Mouse (Mus musculus) lung, adult 2 months (tissue): ENCODE measurements around the gene Mfsd7a. TPM values are rescaled to one million over a fixed set of nuclear protein-coding genes. Genes with fewer than 3 reads are reported as not detected.

Experiments used
- DNase-seq: peaks from one replicate; pipeline ENCODE4 v3.0.0; 2022
- H3K4me1 ChIP-seq: fragments of 200-500 bp; 2 replicates; pipeline ENCODE4 v1.6.1; 2011; ENCODE audit warnings: low read length; ENCODE audit not compliant: control insufficient read depth, insufficient read depth
- H3K4me3 ChIP-seq: fragments of 200-500 bp; replicated peaks from 2 replicates; pipeline ENCODE3; 2011; ENCODE audit warnings: low read depth, mild to moderate bottlenecking, control low read depth, low read length; ENCODE audit errors: extremely low read depth
- CTCF ChIP-seq: fragments of 200-500 bp; IDR thresholded peaks from 2 replicates; pipeline ENCODE4 v1.5.1; 2011; ENCODE audit warnings: mild to moderate bottlenecking, low read length, control low read depth; ENCODE audit not compliant: insufficient read depth
- POLR2A ChIP-seq: fragments of 200-500 bp; IDR thresholded peaks from 2 replicates; pipeline ENCODE4 v1.6.1; 2011; ENCODE audit warnings: low read depth, mild to moderate bottlenecking, control low read depth, low read length, borderline replicate concordance; ENCODE audit errors: extremely low read depth
- WGBS: fragments of 180-500 bp; shearing (Covaris S2); methylation state at CpG from one replicate; pipeline ENCODE4 v1.1.7; 2018; 5-methylcytosine and 5-hydroxymethylcytosine counted together
- polyA plus RNA-seq: library from polyadenylated mRNA; depleted of rRNA; stranded (reverse); fragments of >200 nt; gene quantifications from 2 replicates; pipeline ENCODE4 v1.2.3, GENCODE M21; 2012

The Mfsd7a gene
- polyA plus RNA-seq, 1 experiment = 9.7 TPM

DNA sequence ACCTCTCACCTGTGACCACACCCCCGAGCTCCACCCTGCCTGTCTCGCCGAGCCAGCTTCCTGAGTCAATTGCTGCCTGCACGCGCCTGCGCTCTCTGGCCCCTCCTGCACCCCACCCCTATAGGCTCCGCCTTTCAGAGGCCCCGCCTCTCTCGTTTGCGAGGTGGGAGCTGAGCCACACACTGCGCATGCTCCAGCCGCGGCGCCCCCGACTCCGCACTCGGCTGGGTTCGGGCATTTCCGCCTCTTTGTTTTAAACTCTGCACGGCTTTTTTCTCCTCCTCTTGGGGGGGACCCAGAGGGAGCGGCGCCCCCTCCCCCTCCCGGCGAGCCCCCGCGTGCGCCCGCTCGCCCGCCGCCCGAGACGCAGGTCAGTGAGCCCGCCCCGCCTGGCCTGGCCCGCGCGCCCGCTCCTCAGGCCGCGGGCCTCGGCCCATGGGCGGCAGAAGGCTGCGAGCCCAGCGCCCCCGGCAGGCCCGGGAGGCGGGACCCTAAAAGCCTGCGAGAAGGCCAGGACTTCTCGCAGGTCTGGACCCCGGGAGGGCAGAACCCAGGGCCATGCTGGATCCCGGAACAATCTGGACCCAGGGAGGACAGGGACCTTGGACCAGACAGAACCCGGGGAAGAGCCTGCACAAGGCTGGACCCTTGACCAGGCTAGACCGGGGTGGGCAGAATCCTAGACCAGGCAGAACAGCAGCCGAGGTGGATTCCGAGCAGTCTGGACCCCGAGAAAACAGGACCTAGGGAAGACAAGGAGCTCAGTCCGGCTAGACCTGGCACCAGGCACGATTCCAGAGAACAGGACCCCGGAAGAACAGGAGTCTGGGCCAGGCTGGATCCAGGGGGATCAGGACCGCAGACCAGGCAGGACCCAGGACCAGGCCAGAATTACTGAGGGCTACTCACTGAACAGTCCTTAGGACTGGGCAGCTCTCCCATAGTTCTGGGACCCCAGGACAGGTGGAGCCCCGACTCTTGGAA lies 12.7 kb upstream of the Mfsd7a start, which contains the start of gene Pcgf3:
Gene Pcgf3, plus strand, starts transcription at position 151 of the 984 bp plus-strand sequence.
- DNase-seq = peak; percentile 99
- Histone ChIP-seq H3K4me3 (peak within 1 kb of the TSS; percentile 76), H3K4me1 (peaks cover 16% of the 10 kb centered on the region)
- under 1% methylated on average over 61 of the region's 62 CpGs for WGBS
- TF ChIP-seq CTCF (no peak), POLR2A (peak; percentile 78; the same call in 1 of the 2 replicates)

DNA sequence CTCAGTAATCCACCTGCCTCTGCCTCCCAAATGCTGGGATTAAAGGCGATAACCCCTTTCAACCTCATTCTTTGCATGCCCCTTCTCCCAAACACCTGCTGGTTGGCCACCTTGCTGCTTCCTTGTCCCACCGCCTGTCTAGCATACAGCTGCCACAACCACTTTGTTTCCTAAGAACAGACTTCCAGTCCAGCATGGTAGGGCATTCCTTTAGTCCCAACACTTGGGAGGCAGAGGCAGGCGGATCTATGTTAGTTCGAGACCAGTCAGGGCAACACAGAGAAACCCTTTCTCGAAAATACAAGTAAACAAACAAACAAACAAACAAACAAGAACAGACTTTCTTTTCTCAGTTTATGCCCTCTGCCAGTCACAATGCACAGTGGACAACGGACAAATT lies 11.8 kb upstream of the Mfsd7a start:
- TF ChIP-seq POLR2A (no peak), CTCF (no peak)
- Histone ChIP-seq H3K4me3 (peak overlapping the region; percentile 70), H3K4me1 (peaks cover 13% of the 10 kb centered on the region)
- WGBS = 38% methylated on average over 6 of the region's 6 CpGs
- DNase-seq = no peak

DNA sequence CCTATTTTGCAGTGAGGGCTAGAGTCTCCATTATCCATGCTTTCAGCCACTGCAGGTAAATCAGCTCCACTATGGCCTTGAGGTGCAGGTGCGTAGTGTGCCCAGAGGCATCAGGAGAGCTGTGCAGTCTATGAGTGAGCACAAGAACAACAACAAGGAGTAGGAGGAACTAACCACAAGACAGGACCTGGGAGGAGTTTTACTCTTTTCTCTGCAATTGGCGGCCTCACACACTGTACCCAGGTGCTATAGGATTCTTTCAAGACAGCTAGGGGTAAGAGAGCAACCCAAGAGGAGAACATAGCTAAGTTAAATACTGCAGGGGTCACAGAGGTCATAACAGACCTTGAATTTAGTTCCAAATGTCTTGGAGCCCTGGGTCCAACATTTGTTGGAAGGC lies 10.0 kb upstream of the Mfsd7a start:
- DNase-seq = no peak
- peaks cover 12% of the 10 kb centered on the region for H3K4me1 ChIP-seq
- no peak overlapping the region for H3K4me3 ChIP-seq
- WGBS = 87% methylated on average over 2 of the region's 2 CpGs
- TF ChIP-seq CTCF (no peak), POLR2A (no peak)

DNA sequence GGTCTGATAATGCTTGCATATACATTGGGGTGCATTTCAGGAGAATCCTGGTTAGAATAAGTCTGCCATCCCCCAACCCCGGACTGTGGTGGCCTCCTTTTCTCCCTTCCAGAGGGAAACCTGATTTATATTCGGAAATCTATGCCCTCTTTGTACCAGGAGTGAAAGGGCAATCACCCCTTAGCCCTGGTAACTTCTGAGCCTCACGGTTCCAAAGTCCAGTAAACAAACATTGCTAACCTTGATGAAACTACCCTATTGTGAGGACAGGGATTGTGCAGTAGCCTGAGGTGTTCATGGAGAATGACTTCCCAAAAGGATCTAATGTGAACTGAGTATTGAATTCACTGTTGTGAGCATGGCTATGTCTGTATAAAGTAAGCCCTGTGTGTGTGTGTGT lies 5.4 kb upstream of the Mfsd7a start:
- Histone ChIP-seq H3K4me1 (peaks cover 5% of the 10 kb centered on the region; the same call in 1 of the 2 replicates), H3K4me3 (no peak overlapping the region)
- 36% methylated on average over 3 of the region's 3 CpGs for WGBS
- TF ChIP-seq CTCF = no peak
- TF ChIP-seq POLR2A = no peak
- DNase-seq = no peak

DNA sequence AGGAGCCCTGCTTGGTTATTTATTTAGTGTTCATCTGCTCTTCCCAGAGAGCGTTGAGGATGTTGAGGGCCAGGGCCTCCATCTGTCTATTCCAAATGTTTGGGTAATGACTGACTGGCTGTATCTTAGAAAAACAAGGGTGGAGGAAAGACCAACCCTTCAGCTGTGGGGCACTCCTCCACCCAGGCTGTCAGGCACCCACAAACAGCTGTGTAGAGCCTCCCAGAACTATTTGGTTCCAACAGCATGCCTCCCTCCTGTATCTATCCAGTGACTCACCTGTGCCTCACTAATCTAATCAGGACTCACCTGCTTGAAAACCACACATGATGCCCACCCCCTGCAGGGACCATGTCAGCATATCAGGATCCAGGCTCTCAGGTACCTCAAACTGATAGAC lies 3.7 kb upstream of the Mfsd7a start:
- 69% methylated on average over 1 of the region's 1 CpGs for WGBS
- no peak overlapping the region for H3K4me3 ChIP-seq

DNA sequence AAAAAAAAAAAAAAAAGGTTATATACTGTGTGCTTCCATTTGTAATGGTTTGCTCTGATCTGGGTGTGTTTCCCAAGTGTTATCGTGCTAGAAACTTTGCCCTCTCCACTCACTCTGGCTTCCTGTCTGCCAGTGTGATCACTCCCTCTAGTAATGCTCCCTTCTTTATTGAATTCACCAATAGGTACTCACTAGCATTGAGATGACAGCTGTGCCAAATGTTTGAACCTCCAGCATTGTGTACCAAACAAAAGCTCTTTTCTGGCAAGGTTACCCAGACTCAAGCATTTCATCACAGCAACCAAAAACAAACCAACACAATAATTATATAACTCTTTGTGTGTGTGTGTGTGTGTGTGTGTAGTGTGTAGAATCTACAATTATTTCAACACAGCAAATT lies 2.9 kb upstream of the Mfsd7a start:
- WGBS = 64% methylated on average over 1 of the region's 1 CpGs

More for the DNA sequence above, 3.7 kb upstream of the Mfsd7a start:
- DNase-seq = no peak
- H3K4me1 ChIP-seq = peaks cover 8% of the 10 kb centered on the region
- TF ChIP-seq CTCF (no peak), POLR2A (no peak)

DNA sequence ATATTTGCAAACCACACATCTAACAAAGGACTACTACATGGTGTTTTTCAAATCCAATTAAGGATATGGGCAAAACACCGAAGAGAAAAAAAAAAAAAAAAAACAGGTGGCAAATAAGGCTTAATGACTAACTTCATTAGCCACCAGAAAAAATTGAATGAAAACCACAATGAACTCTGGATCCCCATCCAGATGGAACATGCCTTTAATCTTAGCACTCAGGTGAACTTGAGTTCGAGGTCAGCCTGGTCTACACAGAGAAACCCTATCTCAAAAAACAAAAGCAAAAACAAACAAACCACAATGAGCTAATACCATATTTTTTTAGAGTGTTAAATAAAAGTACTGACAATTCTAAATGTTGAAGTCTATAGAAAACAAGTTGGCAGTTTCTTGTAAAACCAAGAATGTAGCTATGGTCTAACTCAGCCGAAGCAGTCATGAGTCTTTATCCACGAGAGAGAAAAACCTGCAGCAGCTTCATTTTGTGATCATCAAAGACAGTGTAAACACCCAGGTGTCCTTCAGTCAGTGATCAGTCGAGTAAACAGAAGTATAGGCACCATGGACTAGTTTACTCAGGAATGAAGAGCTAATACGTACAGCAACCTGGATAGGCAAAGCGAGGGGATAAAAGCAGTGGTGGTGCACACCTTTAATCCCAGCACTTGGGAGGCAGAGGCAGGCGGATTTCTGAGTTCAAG lies 2.3 kb upstream of the Mfsd7a start:
- WGBS = 73% methylated on average over 8 of the region's 8 CpGs
- Histone ChIP-seq H3K4me3 (no peak overlapping the region), H3K4me1 (peaks cover 8% of the 10 kb centered on the region)
- no peak for DNase-seq
- no peak for TF ChIP-seq POLR2A
- no peak for TF ChIP-seq CTCF

More for the DNA sequence above, 2.9 kb upstream of the Mfsd7a start:
- Histone ChIP-seq H3K4me1 (peaks cover 8% of the 10 kb centered on the region), H3K4me3 (no peak overlapping the region)
- no peak for DNase-seq
- TF ChIP-seq CTCF (no peak), POLR2A (no peak)

DNA sequence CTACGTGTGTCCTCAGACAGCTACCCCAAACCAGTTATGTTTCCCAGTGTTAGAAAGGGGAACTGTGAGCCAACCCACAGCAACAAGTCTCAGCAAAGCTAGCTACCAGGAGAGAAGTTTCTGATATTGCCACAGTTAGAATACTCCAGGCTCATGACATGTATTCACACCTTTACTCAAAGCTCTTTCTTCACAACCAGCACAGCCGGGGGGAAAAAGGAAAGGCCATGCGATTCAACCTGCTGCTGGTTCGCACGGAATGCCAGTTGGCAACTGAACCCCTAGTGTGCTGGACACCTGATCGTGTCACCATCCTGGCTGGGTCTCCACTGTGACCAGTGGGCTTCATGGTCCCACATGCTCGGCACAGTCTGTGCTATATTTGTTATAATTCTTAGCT lies 834 bp downstream of the Mfsd7a start:
- TF ChIP-seq CTCF (no peak), POLR2A (no peak)
- DNase-seq = no peak
- no peak overlapping the region for H3K4me3 ChIP-seq
- H3K4me1 ChIP-seq = peaks cover 8% of the 10 kb centered on the region
- 84% methylated on average over 7 of the region's 7 CpGs for WGBS

DNA sequence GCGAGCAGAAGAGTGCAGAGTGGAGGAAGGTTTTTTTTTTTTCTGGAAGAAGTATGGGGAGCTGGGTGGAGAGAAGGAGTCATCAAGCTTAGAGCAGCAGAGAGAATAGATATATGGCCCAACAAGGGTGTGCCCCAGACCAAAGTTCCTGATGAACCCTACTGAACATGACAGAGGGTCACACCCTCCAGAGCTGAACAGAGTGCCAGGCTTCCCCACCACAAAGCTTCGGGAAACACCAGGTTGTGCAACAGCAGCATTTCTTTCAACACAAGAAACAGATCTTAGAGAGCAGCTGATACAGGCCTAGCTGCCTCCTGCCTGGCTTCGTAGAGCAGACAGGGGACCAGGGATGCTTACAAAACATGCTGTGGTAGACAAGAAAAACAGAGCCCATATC lies 1.7 kb downstream of the Mfsd7a start:
- peaks cover 8% of the 10 kb centered on the region for H3K4me1 ChIP-seq
- 61% methylated on average over 3 of the region's 3 CpGs for WGBS
- TF ChIP-seq CTCF = no peak
- TF ChIP-seq POLR2A = no peak
- no peak overlapping the region for H3K4me3 ChIP-seq
- DNase-seq = no peak

DNA sequence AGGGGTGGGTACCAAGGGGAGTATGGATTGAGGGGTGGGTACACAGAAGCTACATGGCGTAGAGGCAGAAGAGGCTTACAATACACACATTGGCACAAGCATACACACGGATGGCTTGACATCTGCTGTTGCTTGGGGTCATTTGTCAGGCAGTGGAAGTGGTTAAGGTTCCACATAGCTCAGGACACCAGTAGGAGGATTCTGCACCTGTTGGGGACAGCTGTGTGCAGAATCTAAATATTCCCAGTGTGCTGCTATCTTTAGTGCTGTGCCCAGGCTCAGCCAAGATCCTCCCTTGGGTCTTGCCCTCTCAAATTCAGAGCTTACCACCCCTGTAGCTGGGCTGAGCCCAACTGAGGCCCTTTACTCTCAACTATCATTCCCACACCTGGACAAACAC lies 12.6 kb downstream of the Mfsd7a start:
- no peak for DNase-seq
- TF ChIP-seq CTCF (no peak), POLR2A (no peak)
- WGBS = 65% methylated on average over 2 of the region's 2 CpGs
- Histone ChIP-seq H3K4me1 (peaks cover 7% of the 10 kb centered on the region), H3K4me3 (no peak overlapping the region)
